Mouse (Mus musculus): Measurements from ENCODE around the gene Olfr70. TPM values are rescaled to one million over a fixed set of nuclear protein-coding genes. Genes with fewer than 3 reads are reported as not detected.

Olfr70 gene
- polyA plus RNA-seq, 1 experiment from 2014 or later, result not detected

Other genes with a start within 250 kb of the Olfr70 start
- 2.7 and 2.9 TPM in 2 replicates for gene Cd72, start 246.2 kb downstream of the Olfr70 start, polyA plus RNA-seq (2015; fragmentation: Nextera tagmentation; extraction: Ambion mirVana)
- gene Sit1, start 217.1 kb downstream of the Olfr70 start, polyA plus RNA-seq (2015; fragmentation: Nextera tagmentation; extraction: Ambion mirVana), result not detected in 2 replicates
- gene Ccdc107, start 207.9 kb downstream of the Olfr70 start, polyA plus RNA-seq (2015; fragmentation: Nextera tagmentation; extraction: Ambion mirVana), result 98.8 and 102 TPM in 2 replicates
- gene Arhgef39, start 201.1 kb downstream of the Olfr70 start, polyA plus RNA-seq (2015; fragmentation: Nextera tagmentation; extraction: Ambion mirVana), result 45.2 and 48.6 TPM in 2 replicates
- gene Car9, start 193.8 kb downstream of the Olfr70 start, polyA plus RNA-seq (2015; fragmentation: Nextera tagmentation; extraction: Ambion mirVana), result 18.0 and 30.0 TPM in 2 replicates
- gene Tpm2, start 177.0 kb downstream of the Olfr70 start, polyA plus RNA-seq (2015; fragmentation: Nextera tagmentation; extraction: Ambion mirVana), result 510 and 514 TPM in 2 replicates
- gene Creb3, start 138.5 kb downstream of the Olfr70 start, polyA plus RNA-seq (2015; fragmentation: Nextera tagmentation; extraction: Ambion mirVana), result 62.7 and 69.5 TPM in 2 replicates
- 61.4 and 61.9 TPM in 2 replicates for gene Tln1, start 138.1 kb downstream of the Olfr70 start, polyA plus RNA-seq (2015; fragmentation: Nextera tagmentation; extraction: Ambion mirVana)
- gene Rgp1, start 122.1 kb downstream of the Olfr70 start, polyA plus RNA-seq (2015; fragmentation: Nextera tagmentation; extraction: Ambion mirVana), result 20.9 and 23.3 TPM in 2 replicates
- 13.7 and 15.4 TPM in 2 replicates for gene Gba2, start 121.9 kb downstream of the Olfr70 start, polyA plus RNA-seq (2015; fragmentation: Nextera tagmentation; extraction: Ambion mirVana)
- 0.75 TPM in 1 of 2 replicates, not detected in the other for gene Msmp, start 116.3 kb downstream of the Olfr70 start, polyA plus RNA-seq (2015; fragmentation: Nextera tagmentation; extraction: Ambion mirVana)
- 6.9 and 8.0 TPM in 2 replicates for gene Npr2, start 68.9 kb downstream of the Olfr70 start, polyA plus RNA-seq (2015; fragmentation: Nextera tagmentation; extraction: Ambion mirVana)
- 0.46 and 1.0 TPM in 2 replicates for gene Spag8, start 47.2 kb downstream of the Olfr70 start, polyA plus RNA-seq (2015; fragmentation: Nextera tagmentation; extraction: Ambion mirVana)
- gene Hint2, start 44.3 kb downstream of the Olfr70 start, polyA plus RNA-seq (2015; fragmentation: Nextera tagmentation; extraction: Ambion mirVana), result 152 and 157 TPM in 2 replicates
- gene Tmem8b, start 31.8 kb downstream of the Olfr70 start, polyA plus RNA-seq (2015; fragmentation: Nextera tagmentation; extraction: Ambion mirVana), result 3.3 and 3.5 TPM in 2 replicates
- 2.9 and 3.6 TPM in 2 replicates for gene Fam221b, start 31.7 kb downstream of the Olfr70 start, polyA plus RNA-seq (2015; fragmentation: Nextera tagmentation; extraction: Ambion mirVana)
- gene Olfr71, start 9.4 kb upstream of the Olfr70 start, polyA plus RNA-seq (2015; fragmentation: Nextera tagmentation; extraction: Ambion mirVana), result not detected in 2 replicates
- 0.98 and 1.4 TPM in 2 replicates for gene Hrct1, start 26.4 kb upstream of the Olfr70 start, polyA plus RNA-seq (2015; fragmentation: Nextera tagmentation; extraction: Ambion mirVana)
- gene Spaar, start 29.2 kb upstream of the Olfr70 start, polyA plus RNA-seq (2015; fragmentation: Nextera tagmentation; extraction: Ambion mirVana), result 0.16 and 0.21 TPM in 2 replicates
- gene Olfr159, start 70.2 kb upstream of the Olfr70 start, polyA plus RNA-seq (2015; fragmentation: Nextera tagmentation; extraction: Ambion mirVana), result not detected in 2 replicates
- gene Olfr156, start 123.1 kb upstream of the Olfr70 start, polyA plus RNA-seq (2015; fragmentation: Nextera tagmentation; extraction: Ambion mirVana), result not detected in 2 replicates
- not detected in 2 replicates for gene Olfr157, start 139.4 kb upstream of the Olfr70 start, polyA plus RNA-seq (2015; fragmentation: Nextera tagmentation; extraction: Ambion mirVana)
- gene Olfr155, start 150.8 kb upstream of the Olfr70 start, polyA plus RNA-seq (2015; fragmentation: Nextera tagmentation; extraction: Ambion mirVana), result not detected in 2 replicates
- 16.4 and 17.0 TPM in 2 replicates for gene Reck, start 174.7 kb upstream of the Olfr70 start, polyA plus RNA-seq (2015; fragmentation: Nextera tagmentation; extraction: Ambion mirVana)

Measured in intestine, embryonic 15.5 days (tissue).